Mouse (Mus musculus) embryonic facial prominence, embryonic 15.5 days (tissue): ENCODE measurements around the gene Mocs3. TPM values are rescaled to one million over a fixed set of nuclear protein-coding genes. Genes with fewer than 3 reads are reported as not detected.

ENCODE experiments used
- ATAC-seq: fragments of 200-750 bp; cut with Nextera tagmentation; 2 replicates; pipeline ENCODE4 v1.8.0; 2017; ENCODE audit warnings: low read depth, moderate TSS enrichment; ENCODE audit not compliant: insufficient number of reproducible peaks, low FRiP score, low TSS enrichment
- H3K27ac ChIP-seq: fragments of 300-500 bp; sonication (generic); replicated peaks from 2 replicates; pipeline ENCODE4 v1.5.1; 2015; ENCODE audit warnings: mild to moderate bottlenecking, inconsistent platforms
- H3K27me3 ChIP-seq: fragments of 300-500 bp; sonication (generic); 2 replicates; pipeline ENCODE4 v1.6.1; 2015; ENCODE audit warnings: inconsistent platforms
- H3K36me3 ChIP-seq: fragments of 300-500 bp; sonication (generic); 2 replicates; pipeline ENCODE4 v1.6.1; 2015; ENCODE audit warnings: mild to moderate bottlenecking, inconsistent platforms
- H3K4me1 ChIP-seq: fragments of 300-500 bp; sonication (generic); 2 replicates; pipeline ENCODE4 v1.6.1; 2015; ENCODE audit warnings: inconsistent platforms
- H3K4me2 ChIP-seq: fragments of 300-500 bp; sonication (generic); replicated peaks from 2 replicates; pipeline ENCODE4 v1.6.1; 2015; ENCODE audit warnings: mild to moderate bottlenecking, inconsistent platforms
- H3K4me3 ChIP-seq: fragments of 300-500 bp; sonication (generic); replicated peaks from 2 replicates; pipeline ENCODE4 v1.5.1; 2015; ENCODE audit warnings: mild to moderate bottlenecking, inconsistent platforms
- H3K9ac ChIP-seq: fragments of 300-500 bp; sonication (generic); 2 replicates; pipeline ENCODE4 v1.6.1; 2015; ENCODE audit warnings: inconsistent platforms
- H3K9me3 ChIP-seq: fragments of 300-500 bp; sonication (generic); replicated peaks from 2 replicates; pipeline ENCODE4 v1.6.1; 2016; ENCODE audit warnings: inconsistent platforms
- WGBS: fragments of 180-500 bp; shearing (Covaris S2); methylation state at CpG from one replicate; pipeline ENCODE4 v1.1.7; 2015; 5-methylcytosine and 5-hydroxymethylcytosine counted together
- polyA plus RNA-seq: library from polyadenylated mRNA; unstranded; fragments of >200 nt; fragmentation: Nextera tagmentation; extraction: Ambion mirVana; gene quantifications from 2 replicates; pipeline ENCODE4 v1.2.1, GENCODE M21; 2015

Mocs3 gene
- polyA plus RNA-seq, 1 experiment from 2014 or later, result 8.0 TPM

DNA sequence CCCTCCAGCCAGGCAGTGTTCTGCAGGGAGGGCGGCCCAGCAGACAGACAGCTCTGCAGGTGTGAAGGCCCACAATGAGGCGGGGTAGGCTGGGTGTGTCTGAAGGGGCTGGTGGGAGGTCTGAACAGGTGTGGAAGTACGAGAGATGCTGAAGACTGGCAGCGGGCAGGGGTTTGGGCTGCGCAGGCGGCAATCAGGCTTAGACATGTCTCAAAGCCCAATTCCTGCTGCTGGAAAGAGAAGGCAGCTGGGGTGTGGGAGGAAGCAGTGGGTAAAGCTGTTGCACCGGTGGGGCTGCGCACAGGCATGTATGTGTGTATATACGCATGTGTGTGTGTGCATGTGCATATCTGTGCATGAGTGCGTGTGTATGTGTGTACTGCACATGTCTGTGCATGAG is 30.5 kb downstream of the Mocs3 start:
- Histone ChIP-seq H3K4me3 (no peak overlapping the region), H3K27me3 (no peaks in the 10 kb centered on the region; the same call in 1 of the 2 replicates), H3K4me2 (no peak overlapping the region), H3K9me3 (no peaks in the 10 kb centered on the region), H3K4me1 (no peaks in the 10 kb centered on the region), H3K27ac (no peak overlapping the region), H3K9ac (no peak overlapping the region), H3K36me3 (no peaks in the 10 kb centered on the region)
- 65% methylated on average over 10 of the region's 10 CpGs for WGBS
- no peak; the same call in 1 of the 2 replicates for ATAC-seq

DNA sequence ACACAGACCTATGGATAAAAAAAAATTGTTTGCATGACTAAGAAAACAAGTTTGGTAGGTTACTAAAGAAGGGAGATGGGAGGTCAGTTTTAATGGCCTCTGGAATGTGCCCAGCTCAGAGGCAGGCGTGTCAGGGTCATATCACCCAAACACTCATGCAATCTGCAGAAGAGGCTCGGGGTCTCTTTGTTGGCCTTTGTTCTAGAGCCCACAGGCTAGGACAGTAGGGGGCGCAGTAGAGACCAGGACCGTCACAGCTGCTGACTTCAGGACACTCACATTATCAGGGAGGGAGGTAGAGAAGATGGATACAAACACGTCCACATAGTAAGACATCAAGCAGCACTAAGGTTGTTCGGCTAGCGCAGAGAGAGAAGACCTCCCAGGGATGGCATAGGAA is 37.6 kb downstream of the Mocs3 start:
- H3K4me3 ChIP-seq, result no peak overlapping the region

DNA sequence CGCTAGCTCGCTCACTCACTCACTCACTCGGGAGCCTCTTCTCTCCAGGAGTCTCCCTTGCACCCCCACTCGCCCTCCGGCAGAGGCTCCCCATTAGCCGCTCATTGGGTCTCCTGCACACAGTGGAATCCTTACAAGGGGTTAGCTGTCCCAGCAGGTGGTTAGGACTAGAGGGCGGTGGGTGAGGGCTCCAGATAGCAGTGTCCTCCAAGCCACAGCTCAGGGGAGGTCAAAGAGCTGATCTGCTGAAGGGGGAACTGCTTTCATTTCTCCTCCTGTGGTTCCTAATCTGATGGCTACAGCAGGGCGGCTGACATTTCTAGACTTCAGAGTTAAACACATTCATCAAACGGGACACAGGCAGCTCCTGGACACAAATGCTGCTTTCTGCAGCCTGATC is 43.0 kb downstream of the Mocs3 start:
- H3K36me3 ChIP-seq, result no peaks in the 10 kb centered on the region
- no peaks in the 10 kb centered on the region for H3K9me3 ChIP-seq
- H3K4me3 ChIP-seq, result no peak overlapping the region
- no peak overlapping the region for H3K4me2 ChIP-seq
- H3K27ac ChIP-seq, result no peak overlapping the region
- peaks cover 41% of the 10 kb centered on the region for H3K27me3 ChIP-seq
- peaks cover 10% of the 10 kb centered on the region for H3K4me1 ChIP-seq
- ATAC-seq, result no peak
- no peak overlapping the region for H3K9ac ChIP-seq
- 41% methylated on average over 9 of the region's 9 CpGs for WGBS

More for the DNA sequence above, 37.6 kb downstream of the Mocs3 start:
- H3K9ac ChIP-seq, result no peak overlapping the region
- 32% methylated on average over 7 of the region's 7 CpGs for WGBS
- no peaks in the 10 kb centered on the region for H3K36me3 ChIP-seq
- peak overlapping the region; percentile 27 for H3K4me2 ChIP-seq
- H3K9me3 ChIP-seq, result no peaks in the 10 kb centered on the region
- ATAC-seq, result no peak
- H3K27ac ChIP-seq, result no peak overlapping the region
- H3K4me1 ChIP-seq, result peaks cover 5% of the 10 kb centered on the region
- H3K27me3 ChIP-seq, result peaks cover under 1% of the 10 kb centered on the region; the same call in 1 of the 2 replicates

DNA sequence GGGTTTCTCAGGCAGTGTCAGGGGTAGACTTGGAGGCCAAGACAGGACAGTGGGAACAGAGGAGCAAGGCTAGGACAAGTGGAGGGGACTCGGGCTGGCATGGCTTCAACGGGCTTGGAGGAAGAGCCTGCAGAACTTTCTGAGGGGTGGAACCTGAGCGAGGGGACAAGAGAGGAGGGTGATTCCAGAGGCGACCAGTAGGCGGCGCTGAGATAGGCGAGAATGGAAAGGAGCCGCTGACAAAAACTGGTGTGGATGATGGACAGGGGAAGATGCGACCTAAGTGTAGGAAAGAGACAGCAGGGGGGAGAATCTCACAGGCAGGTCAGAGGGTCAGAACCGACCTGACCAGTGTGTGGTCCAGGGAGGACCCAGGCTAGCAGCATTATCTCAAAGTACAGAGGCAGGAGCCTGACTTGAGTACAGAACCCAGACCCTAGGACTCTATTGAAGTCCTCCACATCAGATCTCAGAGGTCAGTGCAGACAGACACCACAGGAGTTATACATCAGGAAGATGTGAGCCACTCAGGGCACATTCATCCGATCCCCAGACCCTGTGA is 44.0 kb downstream of the Mocs3 start:
- H3K9me3 ChIP-seq, result no peaks in the 10 kb centered on the region
- no peak overlapping the region for H3K27ac ChIP-seq
- peaks cover 7% of the 10 kb centered on the region; the same call in 1 of the 2 replicates for H3K4me1 ChIP-seq
- WGBS, result 4% methylated on average over 11 of the region's 11 CpGs
- H3K9ac ChIP-seq, result no peak overlapping the region
- peaks cover 50% of the 10 kb centered on the region for H3K27me3 ChIP-seq
- no peak overlapping the region for H3K4me2 ChIP-seq
- no peak for ATAC-seq
- H3K4me3 ChIP-seq, result no peak overlapping the region
- H3K36me3 ChIP-seq, result no peaks in the 10 kb centered on the region

DNA sequence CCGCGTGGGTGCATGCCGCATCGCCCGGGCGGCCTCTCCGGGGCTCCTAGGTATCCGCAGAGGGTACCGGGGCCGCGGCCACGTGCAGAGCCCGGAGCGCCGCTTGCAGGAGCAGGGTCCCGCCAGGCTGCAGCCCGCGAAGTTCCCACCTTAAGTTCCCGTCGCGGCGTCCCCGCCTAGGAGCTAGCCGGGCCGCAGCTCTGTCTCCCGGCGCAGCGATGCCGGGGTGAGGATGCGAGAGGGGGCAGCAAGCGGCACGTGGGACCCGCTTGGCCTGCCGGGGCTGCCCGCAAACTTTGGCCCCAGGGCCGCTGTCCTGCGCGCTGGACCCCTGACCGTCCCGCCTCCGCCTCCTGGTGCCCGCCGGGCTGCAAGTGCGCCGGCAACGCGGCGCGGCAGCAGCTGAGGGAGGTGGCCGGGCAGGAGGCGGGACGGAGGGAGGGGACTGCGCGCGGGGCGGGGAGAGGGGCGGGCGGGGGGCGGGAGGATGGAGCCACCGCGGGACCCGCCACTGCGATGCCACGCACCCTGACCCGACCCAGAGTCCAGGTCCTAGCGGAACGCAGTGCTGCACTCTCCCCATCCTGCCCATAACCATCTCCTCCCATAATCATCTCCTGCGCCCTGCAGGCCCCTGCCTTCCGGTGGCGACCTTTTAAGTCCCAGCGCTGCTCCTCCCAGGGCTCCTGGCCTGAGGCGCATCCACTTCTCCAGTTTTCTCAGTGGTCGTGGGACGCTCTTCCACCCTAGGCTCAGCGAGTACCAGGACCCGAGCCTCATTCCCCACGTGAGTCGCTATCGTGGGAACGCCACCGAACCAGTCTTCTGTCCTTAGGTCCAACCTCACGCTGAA is 50.5 kb downstream of the Mocs3 start:
- H3K4me3 ChIP-seq, result peak overlapping the region; percentile 58
- H3K9me3 ChIP-seq, result peaks cover 6% of the 10 kb centered on the region; the same call in 1 of the 2 replicates
- H3K36me3 ChIP-seq, result no peaks in the 10 kb centered on the region
- peak overlapping the region; percentile 99 for H3K4me2 ChIP-seq
- H3K4me1 ChIP-seq, result peaks cover 16% of the 10 kb centered on the region
- H3K27me3 ChIP-seq, result peaks cover 64% of the 10 kb centered on the region
- 2% methylated on average over 75 of the region's 82 CpGs for WGBS
- peak overlapping the region; percentile 23; the same call in 1 of the 2 replicates for H3K9ac ChIP-seq
- no peak overlapping the region for H3K27ac ChIP-seq
- peak; percentile 68 for ATAC-seq

DNA sequence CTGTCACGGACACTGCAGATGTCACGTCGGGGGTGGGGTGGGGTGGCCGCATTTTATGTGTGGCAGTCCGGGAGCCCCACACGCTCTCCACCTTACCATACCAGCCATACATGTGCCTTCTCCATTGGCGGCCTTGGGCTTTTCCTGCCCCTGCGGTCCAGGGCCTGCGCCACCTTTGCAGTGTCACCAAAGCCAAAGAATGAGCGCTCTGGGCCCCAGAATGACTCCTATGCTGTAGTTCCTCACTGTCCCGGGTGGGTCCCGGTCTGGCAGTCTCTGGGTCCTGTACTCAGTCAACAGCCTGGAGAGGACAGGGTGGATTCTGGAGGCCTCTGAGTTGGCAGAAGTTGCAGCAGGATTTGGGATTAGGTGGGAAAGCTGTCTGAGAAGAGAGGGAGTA is 51.2 kb downstream of the Mocs3 start, which contains the start of gene Kcng1:
Gene Kcng1, minus strand, starts transcription at position 155 of the 400 bp plus-strand sequence.
- peak within 1 kb of the TSS; percentile 99 for H3K4me2 ChIP-seq
- no peaks in the 10 kb centered on the region for H3K36me3 ChIP-seq
- peak within 1 kb of the TSS; percentile 58 for H3K4me3 ChIP-seq
- WGBS, result 16% methylated on average over 12 of the region's 12 CpGs
- peaks cover 6% of the 10 kb centered on the region; the same call in 1 of the 2 replicates for H3K9me3 ChIP-seq
- no peak within 1 kb of the TSS for H3K27ac ChIP-seq
- peaks cover 16% of the 10 kb centered on the region for H3K4me1 ChIP-seq
- peaks cover 58% of the 10 kb centered on the region for H3K27me3 ChIP-seq
- H3K9ac ChIP-seq, result peak within 1 kb of the TSS; percentile 23; the same call in 1 of the 2 replicates
- ATAC-seq, result no peak

Other genes with a start within 250 kb of the Mocs3 start
- 8.3 and 8.4 TPM in 2 replicates for gene Ripor3, start 220.0 kb upstream of the Mocs3 start, polyA plus RNA-seq
- gene Pard6b, start 149.6 kb upstream of the Mocs3 start, polyA plus RNA-seq, result 3.6 and 4.1 TPM in 2 replicates
- 3.4 and 7.6 TPM in 2 replicates for gene Adnp, start 23.5 kb upstream of the Mocs3 start, polyA plus RNA-seq
- gene Gm20716, start 258 bp upstream of the Mocs3 start, polyA plus RNA-seq, result 18.3 and 18.6 TPM in 2 replicates
- 92.0 and 102 TPM in 2 replicates for gene Dpm1, start within 50 bp of the Mocs3 start, polyA plus RNA-seq
- 1.7 and 2.1 TPM in 2 replicates for gene Kcng1, start 51.1 kb downstream of the Mocs3 start, polyA plus RNA-seq